Mouse (Mus musculus) megakaryocyte, embryonic 14.5 days (primary cell): ENCODE results near the gene Krtap31-2.

Experiments
- FLI1 ChIP-seq: IDR thresholded peaks from 2 replicates; pipeline ENCODE4 v1.6.1; 2012; ENCODE audit warnings: low read length, inconsistent platforms, mixed read lengths
- GATA1 ChIP-seq: IDR thresholded peaks from 3 replicates; pipeline ENCODE4 v1.6.1; 2012; ENCODE audit warnings: mixed read lengths, low read length, inconsistent platforms, borderline replicate concordance

DNA sequence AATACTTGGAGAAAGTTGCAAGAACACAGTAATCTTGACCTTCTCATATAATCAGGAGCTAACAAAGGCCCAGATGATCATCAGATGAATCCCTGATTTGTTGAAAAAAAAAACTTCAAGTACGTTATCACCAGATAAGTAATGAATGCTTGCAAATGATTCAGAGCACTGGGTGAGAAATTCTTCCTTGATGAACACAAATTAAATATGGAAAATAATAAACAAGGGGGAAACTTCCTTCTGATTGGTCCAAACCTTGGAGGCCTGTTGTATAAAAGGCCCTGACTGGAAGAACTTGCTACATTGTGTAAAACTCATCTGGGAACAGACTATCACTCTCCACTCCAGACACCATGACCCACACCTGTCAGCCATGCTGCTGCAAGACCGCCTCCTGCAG is 28.5 kb upstream of the Krtap31-2 start, which contains the start of gene Krtap31-1:
- TF ChIP-seq GATA1: no peak
- TF ChIP-seq FLI1: no peak
